Mouse (Mus musculus): ENCODE measurements at regions not wholly inside any gene's neighbourhood (a gene's known extent, or its start where the extent isn't known, plus 50 kb on each side); places are given as distances from the start of the nearest gene placed in this dataset.

DNA sequence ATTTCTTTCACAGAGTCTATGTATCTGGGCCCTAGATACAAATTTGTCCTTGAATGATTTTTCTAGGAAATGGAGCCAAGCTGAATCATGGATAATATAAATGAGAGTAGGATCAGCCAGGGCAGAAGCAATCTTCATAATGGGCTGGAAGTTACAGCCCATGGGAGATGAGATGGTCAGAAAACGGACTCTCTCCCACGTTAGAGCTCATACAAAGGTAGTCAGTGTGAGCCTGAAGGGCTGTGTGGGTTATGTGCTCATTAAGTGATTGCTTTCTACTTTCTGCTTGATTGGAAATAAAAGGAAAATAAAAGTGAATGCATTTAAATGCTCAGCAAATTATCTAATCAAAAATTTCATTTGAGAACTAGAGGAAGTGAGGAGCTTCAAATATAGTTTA is 2017.1 kb upstream of the Pcdh20 start:
- no peak for DNase-seq (ENCODE audit: low spot score)

DNA sequence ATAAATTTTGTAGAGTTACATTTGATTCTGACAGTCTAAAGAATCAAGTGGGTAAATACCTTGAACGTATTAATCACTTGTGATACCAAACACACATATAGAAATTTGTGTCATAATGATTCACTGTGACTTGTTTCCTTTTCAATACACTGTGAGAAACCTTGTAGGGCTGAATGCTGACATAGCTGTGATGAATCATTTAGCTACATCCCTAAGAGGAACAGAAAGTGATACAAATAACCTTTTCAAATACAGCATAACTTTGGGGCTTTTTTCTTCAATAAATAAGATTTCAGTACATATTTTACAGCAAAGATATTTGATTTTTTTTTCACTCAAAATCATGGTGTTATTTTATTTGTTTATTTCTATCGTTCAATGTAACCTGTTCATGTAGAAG is 1976.8 kb upstream of the Pcdh20 start:
- DNase-seq (ENCODE audit: low spot score) = no peak

DNA sequence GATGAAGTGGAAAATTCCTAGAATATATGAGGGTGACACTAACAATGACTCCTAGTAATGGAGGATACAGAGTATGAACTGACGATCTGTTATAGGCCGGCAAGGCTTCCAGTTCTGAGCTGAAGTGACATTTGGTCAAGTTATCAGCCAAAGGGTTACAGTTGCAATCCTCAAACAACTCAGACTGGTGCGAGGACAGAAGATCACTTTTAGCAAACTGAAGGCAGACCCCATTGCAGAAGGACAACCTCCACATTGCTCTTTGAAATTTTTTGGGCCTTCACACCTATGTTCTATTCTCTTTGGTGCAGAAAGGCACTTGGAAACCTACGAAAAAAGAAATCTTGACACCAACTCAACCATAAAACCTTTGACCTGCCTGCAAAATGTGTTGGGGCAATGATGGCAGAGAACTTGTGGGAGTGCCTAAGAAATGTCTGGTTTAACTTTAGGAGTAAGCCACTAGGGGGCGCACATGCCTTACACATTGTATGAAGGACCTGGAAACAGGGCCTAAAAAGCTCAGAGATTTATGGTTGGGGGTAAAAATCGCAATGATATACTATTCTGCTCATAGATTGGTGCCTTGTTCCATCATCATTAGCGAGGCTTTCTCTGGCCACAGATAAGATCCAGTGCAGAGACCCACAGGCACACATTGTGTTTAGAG is 1961.8 kb upstream of the Pcdh20 start:
- peak; percentile 24 for DNase-seq (ENCODE audit: low spot score)

DNA sequence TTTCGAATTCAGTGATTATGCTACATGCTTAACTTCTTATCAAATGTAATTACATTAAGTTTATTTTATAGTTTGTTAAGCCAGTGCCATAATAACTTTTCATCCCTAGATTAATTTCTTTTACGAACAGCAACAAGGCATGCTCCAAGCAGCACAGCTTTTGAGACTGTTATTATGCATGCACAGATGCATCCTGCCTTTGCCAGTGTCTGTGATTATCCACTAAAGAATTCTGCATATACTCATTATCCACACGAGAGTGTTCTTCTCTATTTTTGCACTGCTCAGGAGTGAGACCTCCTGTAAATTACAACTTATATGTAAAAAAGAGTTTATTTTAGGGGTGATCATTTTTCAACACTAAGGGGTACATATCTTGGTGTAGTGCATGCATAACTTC is 1941.5 kb upstream of the Pcdh20 start:
- DNase-seq (ENCODE audit: low spot score) = no peak

DNA sequence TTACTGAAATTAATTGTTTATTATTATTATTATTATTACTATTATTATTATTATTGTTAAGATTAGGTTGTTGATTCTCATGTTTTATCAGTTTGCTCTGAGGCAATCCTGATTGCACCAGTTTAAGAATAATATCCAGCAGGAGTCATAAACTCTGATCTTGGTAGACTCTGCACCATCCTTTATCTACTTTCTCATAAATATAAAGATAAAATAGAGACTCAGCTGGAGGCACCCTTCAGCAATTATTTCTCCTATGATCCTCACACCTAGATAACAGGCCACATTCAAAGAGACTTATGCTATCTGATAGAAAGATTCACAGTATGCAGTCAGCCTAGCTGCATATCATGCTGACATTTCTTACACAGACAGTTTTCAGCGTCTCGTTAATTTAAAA is 1935.2 kb upstream of the Pcdh20 start:
- DNase-seq (ENCODE audit: low spot score) = no peak

DNA sequence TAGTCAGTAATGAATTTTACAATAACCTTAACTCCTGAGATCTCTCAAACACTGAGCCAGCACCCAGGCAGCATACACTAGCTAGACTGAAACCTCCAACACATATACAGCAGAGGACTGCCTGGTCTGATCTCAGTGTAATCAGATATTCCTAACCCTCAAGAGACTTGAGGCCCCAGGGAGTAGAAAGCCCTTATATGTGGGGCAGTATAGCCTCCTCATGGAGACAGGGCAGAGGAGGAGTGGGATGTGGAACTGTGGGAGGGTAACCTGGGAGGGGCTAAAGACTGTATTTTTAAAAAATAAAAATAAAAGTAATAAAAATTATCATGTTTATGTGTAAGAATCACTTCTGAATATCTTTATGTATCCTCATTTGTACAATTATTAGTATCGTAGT is 1934.3 kb upstream of the Pcdh20 start:
- DNase-seq (ENCODE audit: low spot score) = no peak

DNA sequence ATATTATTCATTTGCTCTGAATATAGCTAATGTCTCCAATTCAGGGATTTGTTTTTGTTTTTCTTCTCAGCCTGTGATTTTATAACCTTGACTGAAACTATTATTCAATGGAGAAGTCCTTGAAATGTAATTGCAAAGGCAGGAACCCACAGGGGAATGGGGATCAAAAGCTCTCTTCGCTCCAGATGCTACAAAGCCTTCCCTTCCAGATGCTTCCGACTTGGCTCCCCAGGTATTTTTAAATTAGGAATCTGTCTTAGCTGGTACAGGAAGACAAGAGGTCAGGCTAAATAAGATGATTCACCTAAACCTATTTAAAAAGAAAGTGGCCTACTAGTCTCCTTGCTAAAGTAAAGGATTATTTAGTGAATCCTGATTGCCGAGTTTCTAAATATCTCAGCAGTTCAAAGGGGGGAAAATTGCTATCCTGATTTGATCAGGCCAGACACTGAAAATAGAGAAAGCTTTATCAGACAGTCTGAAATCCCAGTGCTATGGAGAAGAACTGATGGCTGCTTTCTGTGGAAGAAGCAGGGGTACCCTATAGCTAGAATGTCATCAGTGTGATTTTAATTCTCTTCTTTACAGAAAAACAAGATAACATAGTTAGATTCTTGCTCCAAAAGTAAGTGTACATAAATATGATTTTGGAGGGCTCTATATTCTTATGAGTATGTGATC is 1896.2 kb upstream of the Pcdh20 start:
- DNase-seq (ENCODE audit: low spot score) = no peak

DNA sequence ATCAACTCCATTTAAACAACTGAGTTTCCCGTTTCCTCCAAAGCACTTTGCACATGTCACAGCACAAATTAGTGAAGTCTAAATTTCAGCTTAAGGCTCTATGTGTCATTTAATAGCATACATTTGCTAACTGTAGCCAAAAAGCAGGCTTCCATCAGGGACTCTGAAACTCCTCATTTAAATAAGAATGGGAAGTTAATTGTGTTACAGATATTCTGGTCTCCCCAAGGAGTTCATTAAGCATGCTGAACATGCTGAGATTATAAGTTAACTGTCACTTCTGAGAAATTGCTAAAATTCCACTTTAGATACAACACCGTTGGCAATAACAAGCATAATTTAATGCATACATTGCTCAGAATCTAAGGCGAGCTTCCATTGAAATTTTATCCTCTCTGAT is 1863.3 kb upstream of the Pcdh20 start:
- no peak for DNase-seq (ENCODE audit: low spot score)

DNA sequence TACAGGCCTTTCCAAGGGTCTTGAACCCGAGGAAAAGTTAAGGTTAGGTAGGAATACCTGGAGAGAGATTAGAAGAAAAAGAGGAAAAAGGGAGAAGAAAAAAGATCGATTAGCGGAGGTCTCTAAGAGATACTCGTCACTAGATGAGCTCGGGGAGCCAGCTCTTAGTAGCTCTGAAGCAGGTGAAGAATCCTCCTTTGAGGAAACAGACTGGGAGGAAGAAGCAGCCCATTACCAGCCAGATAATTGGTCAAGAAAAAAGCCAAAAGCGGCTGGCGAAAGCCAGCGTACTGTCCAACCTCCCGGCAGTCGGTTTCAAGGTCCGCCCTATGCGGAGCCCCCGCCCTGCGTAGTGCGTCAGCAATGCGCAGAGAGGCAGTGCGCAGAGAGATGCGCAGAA is 1824.3 kb upstream of the Pcdh20 start:
- peak; percentile 22 for DNase-seq (ENCODE audit: low spot score)

DNA sequence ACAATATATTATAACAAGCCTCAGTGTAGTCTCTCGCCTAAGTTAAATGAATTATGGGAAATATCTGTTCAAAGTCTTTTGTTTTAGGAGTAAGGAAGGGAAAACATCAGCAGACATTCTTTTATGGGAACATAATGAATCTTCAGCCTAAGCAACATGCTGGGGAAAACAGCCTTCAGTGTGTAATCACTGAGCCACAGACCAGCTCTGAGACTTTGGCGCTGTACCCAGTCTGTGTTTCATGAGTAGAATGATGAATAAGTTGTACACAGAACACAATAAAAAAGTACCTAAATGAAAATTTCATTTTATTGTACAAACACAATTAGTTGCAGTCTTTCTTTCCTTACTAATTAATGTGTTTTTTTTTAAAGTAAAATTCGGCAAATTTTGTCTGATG is 1774.8 kb upstream of the Pcdh20 start:
- no peak for DNase-seq (ENCODE audit: low spot score)

DNA sequence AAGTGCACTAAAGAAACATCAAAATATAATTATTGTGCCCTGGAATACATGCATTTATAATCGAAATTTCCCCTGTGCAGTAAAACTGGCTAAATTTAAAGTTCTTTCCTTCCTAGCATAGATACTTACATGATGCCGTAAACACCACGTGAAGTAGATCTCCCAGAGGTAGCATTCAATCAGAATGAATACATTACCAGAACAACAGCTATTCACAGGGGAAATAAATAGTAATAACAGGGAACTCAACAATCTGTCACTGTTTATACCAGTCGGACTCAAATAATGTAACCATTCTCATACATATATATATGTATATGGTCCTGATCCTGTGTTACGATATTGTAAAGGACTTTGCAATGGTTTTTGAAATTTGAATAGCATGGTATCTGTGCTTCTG is 1761.5 kb upstream of the Pcdh20 start:
- no peak for DNase-seq (ENCODE audit: low spot score)

DNA sequence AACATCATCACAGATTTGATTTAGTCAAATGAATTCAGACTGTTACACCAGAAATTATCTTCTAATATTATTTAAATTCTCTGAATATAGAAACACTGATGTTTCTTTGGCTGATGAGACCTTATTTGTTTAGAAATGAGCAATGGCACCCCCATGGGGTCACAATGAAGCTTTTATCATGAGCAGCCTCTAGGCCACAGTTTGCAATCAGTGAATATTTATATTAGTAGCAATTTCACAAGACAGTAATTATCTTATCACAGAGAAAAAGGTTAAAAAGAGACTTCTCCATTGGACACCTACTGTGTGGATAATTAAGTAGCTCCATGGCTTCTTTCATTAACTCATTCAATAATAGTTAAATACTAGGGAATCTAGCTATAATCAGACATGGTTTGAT is 1729.1 kb upstream of the Pcdh20 start:
- no peak for DNase-seq (ENCODE audit: low spot score)

DNA sequence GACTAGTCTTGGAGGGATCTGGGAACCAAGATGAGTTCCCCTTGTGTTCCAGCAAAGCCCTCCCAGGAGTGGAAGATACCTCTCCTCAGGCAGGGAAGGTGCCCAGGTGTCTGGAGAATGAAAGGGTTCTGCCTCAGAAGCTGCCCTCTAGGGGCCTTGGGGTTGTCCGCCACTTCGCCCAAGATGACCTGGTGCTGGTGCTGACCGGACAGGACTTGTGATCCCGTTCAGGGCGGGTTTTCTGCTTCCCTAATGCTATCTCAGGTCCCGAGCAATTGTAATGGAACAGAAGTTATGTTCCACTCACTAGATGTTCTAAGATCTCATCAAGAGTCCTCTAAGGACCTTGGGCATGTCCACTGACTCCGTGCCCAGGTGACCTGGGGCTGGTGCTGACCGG is 1726.6 kb upstream of the Pcdh20 start:
- no peak for DNase-seq (ENCODE audit: low spot score)

DNA sequence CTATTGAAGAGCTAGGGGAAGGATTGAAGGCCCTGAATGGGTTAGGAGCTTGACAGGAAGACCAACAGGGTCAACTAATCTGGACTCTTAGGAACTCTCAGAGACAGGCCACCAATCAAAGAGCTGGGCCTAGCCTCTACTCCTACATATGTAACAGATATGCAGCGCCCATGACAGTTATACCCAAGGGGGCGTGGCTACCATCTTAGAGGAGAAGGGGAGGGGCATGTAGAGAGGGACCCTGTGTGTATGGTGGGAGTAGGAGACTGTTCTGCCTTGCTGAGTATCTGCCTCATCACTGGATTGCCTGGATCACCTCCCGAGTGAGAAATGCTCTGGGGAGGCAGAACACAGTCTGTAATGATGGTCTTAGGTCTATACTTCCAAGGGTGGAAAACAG is 1701.5 kb upstream of the Pcdh20 start:
- DNase-seq (ENCODE audit: low spot score) = no peak

All from testis, postnatal 14 days (tissue).